Mouse (Mus musculus) gastrocnemius, adult 2 months (tissue): ENCODE measurements at regions not wholly inside any gene's neighbourhood (a gene's known extent, or its start where the extent isn't known, plus 50 kb on each side); places are given as distances from the start of the nearest gene placed in this dataset.

Experiments used
- DNase-seq: peaks from one replicate; pipeline ENCODE4 v3.0.0; 2022
- H3K27ac ChIP-seq: fragments of 200-600 bp; 2 replicates; pipeline ENCODE4 v1.8.1; 2022; ENCODE audit warnings: mild to moderate bottlenecking
- H3K4me3 ChIP-seq: fragments of 200-600 bp; 2 replicates; pipeline ENCODE4 v1.8.1; 2022; ENCODE audit warnings: mild to moderate bottlenecking, moderate library complexity
- CTCF ChIP-seq: fragments of 200-600 bp; IDR thresholded peaks from 2 replicates; pipeline ENCODE4 v1.8.1; 2022; ENCODE audit warnings: antibody characterized with exemption, mild to moderate bottlenecking, moderate library complexity
- intact Hi-C: fragments of 180-260 bp; cut with DNase I; formaldehyde crosslinking; loops from one replicate; pipeline ENCODE4 v1.15.1; 2025

- intact Hi-C loops = no loop called here
- no peak for TF ChIP-seq CTCF
- DNase-seq = no peak
- H3K4me3 ChIP-seq = no peak overlapping the region
- H3K27ac ChIP-seq = no peak overlapping the region
Observed at GRCm38 (mm10) chr8:90013755-90014154, 334.4 kb downstream of the Tox3 start.

GRCm38 (mm10) chr8:90011682-90012409 is 336.3 kb downstream of the Tox3 start:
- Histone ChIP-seq H3K4me3 (no peak overlapping the region), H3K27ac (no peak overlapping the region)
- TF ChIP-seq CTCF = no peak
- intact Hi-C loops = no loop called here
- DNase-seq = no peak

- intact Hi-C loops = no loop called here
- Histone ChIP-seq H3K27ac (no peak overlapping the region), H3K4me3 (no peak overlapping the region)
- no peak for DNase-seq
- no peak for TF ChIP-seq CTCF
Observed at GRCm38 (mm10) chr8:90009431-90009830, 338.7 kb downstream of the Tox3 start.

- no peak overlapping the region for H3K27ac ChIP-seq
- intact Hi-C loops = loop anchor here (1.0 to 2.0 kb wide), 3 partner anchors 656 to 792 kb away; no protein-coding TSS in a partner anchor
- peak; percentile 91 for TF ChIP-seq CTCF
Observed at GRCm38 (mm10) chr8:90000899-90001640, 347.1 kb downstream of the Tox3 start.

GRCm38 (mm10) chr8:89993743-89994142 is 354.4 kb downstream of the Tox3 start:
- no peak for TF ChIP-seq CTCF
- DNase-seq = no peak
- Histone ChIP-seq H3K4me3 (no peak overlapping the region), H3K27ac (no peak overlapping the region)
- intact Hi-C loops = no loop called here

More at GRCm38 (mm10) chr8:90000899-90001640, 347.1 kb downstream of the Tox3 start:
- peak; percentile 76 for DNase-seq
- H3K4me3 ChIP-seq = no peak overlapping the region

GRCm38 (mm10) chr8:89983859-89984258 is 364.3 kb downstream of the Tox3 start:
- intact Hi-C loops = no loop called here
- no peak for DNase-seq
- peak; percentile 36 for TF ChIP-seq CTCF
- Histone ChIP-seq H3K4me3 (no peak overlapping the region), H3K27ac (no peak overlapping the region)

- H3K4me3 ChIP-seq = no peak overlapping the region
- intact Hi-C loops = no loop called here
- H3K27ac ChIP-seq = no peak overlapping the region
- DNase-seq = no peak
- no peak for TF ChIP-seq CTCF
Observed at GRCm38 (mm10) chr8:89982551-89982950, 365.6 kb downstream of the Tox3 start.

GRCm38 (mm10) chr8:89981320-89981719 is 366.8 kb downstream of the Tox3 start:
- intact Hi-C loops = no loop called here
- no peak for DNase-seq
- H3K27ac ChIP-seq = no peak overlapping the region
- no peak for TF ChIP-seq CTCF
- H3K4me3 ChIP-seq = no peak overlapping the region

- DNase-seq = no peak
- no peak for TF ChIP-seq CTCF
- H3K4me3 ChIP-seq = no peak overlapping the region
- intact Hi-C loops = no loop called here
- H3K27ac ChIP-seq = no peak overlapping the region
Observed at GRCm38 (mm10) chr8:89980441-89980840, 367.7 kb downstream of the Tox3 start.

GRCm38 (mm10) chr8:89962799-89963198 is 385.3 kb downstream of the Tox3 start:
- DNase-seq = no peak
- H3K4me3 ChIP-seq = no peak overlapping the region
- no peak overlapping the region for H3K27ac ChIP-seq
- intact Hi-C loops = no loop called here
- no peak for TF ChIP-seq CTCF

GRCm38 (mm10) chr8:89957486-89957885 is 390.7 kb downstream of the Tox3 start:
- no peak for DNase-seq
- Histone ChIP-seq H3K27ac (no peak overlapping the region), H3K4me3 (no peak overlapping the region)
- TF ChIP-seq CTCF = no peak
- intact Hi-C loops = no loop called here

GRCm38 (mm10) chr8:89956482-89957020 is 391.6 kb downstream of the Tox3 start:
- DNase-seq = no peak
- H3K27ac ChIP-seq = no peak overlapping the region
- intact Hi-C loops = no loop called here
- no peak for TF ChIP-seq CTCF
- H3K4me3 ChIP-seq = no peak overlapping the region

GRCm38 (mm10) chr8:89938836-89939235 is 409.3 kb downstream of the Tox3 start:
- Histone ChIP-seq H3K4me3 (no peak overlapping the region), H3K27ac (no peak overlapping the region)
- TF ChIP-seq CTCF = no peak
- no peak for DNase-seq
- intact Hi-C loops = no loop called here
